Mouse (Mus musculus): ENCODE measurements around the gene Dmbx1.

DNA sequence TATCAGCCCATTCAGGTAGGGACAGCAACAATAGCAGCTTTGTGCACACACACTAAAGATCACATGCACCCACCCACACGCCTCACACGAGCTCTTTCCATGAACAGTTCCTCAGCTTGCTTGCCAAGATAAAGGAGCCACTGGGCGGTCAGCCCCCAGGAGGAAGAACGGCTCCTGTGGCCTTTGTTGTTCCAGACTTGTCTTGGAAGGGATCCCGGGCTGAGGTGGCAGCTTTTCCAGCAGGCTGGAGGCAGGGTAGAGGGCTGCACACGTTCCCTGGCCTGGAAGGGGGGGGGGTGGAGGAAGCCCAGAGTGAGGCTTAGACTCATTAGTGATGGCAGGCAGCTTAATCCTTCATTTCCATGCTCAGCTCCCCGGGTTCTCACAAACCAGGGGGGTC lies 31.1 kb downstream of the Dmbx1 start:
- TF ChIP-seq CTCF (IDR thresholded peaks at IDR 0.05; ENCODE audit: extremely low read depth, insufficient read length, insufficient replicate concordance, low read depth, low read length): no peak
- no peak for TF ChIP-seq POLR2A (IDR thresholded peaks at IDR 0.05; ENCODE audit: low read depth, low read length)
